Mouse (Mus musculus): ENCODE results near the gene Vmn1r1. TPM values are rescaled to one million over a fixed set of nuclear protein-coding genes. Genes with fewer than 3 reads are reported as not detected.

The Vmn1r1 gene
- polyA plus RNA-seq, 1 experiment from 2014 or later, result not detected

- Histone ChIP-seq H3K4me1 (peaks cover 11% of the 10 kb centered on the region), H3K27ac (no peak overlapping the region), H3K4me3 (no peak overlapping the region), H3K36me3 (no peaks in the 10 kb centered on the region), H3K27me3 (ENCODE audit: low read depth, poor library complexity, severe bottlenecking) (no peaks in the 10 kb centered on the region), H3K9me3 (replicated peaks) (no peaks in the 10 kb centered on the region)
- WGBS, result 87% methylated on average over 2 of the region's 2 CpGs
- DNase-seq (ENCODE audit: low spot score), result peak; percentile 33
Observed at GRCm38 (mm10) chr1:182149966-182150365, 14.3 kb downstream of the Vmn1r1 start.

GRCm38 (mm10) chr1:182148864-182149514, 15.3 kb downstream of the Vmn1r1 start:
- H3K27me3 ChIP-seq (ENCODE audit: low read depth, poor library complexity, severe bottlenecking), result no peaks in the 10 kb centered on the region

GRCm38 (mm10) chr1:182145546-182145945, 18.7 kb downstream of the Vmn1r1 start:
- no peaks in the 10 kb centered on the region for H3K9me3 ChIP-seq (replicated peaks)
- no peaks in the 10 kb centered on the region for H3K36me3 ChIP-seq
- no peak overlapping the region for H3K4me3 ChIP-seq
- H3K27me3 ChIP-seq (ENCODE audit: low read depth, poor library complexity, severe bottlenecking), result no peaks in the 10 kb centered on the region
- 14% methylated on average over 5 of the region's 5 CpGs for WGBS
- peaks cover 21% of the 10 kb centered on the region for H3K4me1 ChIP-seq
- peak; percentile 83 for DNase-seq (ENCODE audit: low spot score)
- peak overlapping the region; percentile 72 for H3K27ac ChIP-seq

More at GRCm38 (mm10) chr1:182148864-182149514, 15.3 kb downstream of the Vmn1r1 start:
- no peak overlapping the region for H3K27ac ChIP-seq
- H3K36me3 ChIP-seq, result no peaks in the 10 kb centered on the region
- 87% methylated on average over 7 of the region's 7 CpGs for WGBS
- H3K4me1 ChIP-seq, result peaks cover 13% of the 10 kb centered on the region
- peak; percentile 16 for DNase-seq (ENCODE audit: low spot score)
- H3K4me3 ChIP-seq, result no peak overlapping the region
- no peaks in the 10 kb centered on the region for H3K9me3 ChIP-seq (replicated peaks)

DNA sequence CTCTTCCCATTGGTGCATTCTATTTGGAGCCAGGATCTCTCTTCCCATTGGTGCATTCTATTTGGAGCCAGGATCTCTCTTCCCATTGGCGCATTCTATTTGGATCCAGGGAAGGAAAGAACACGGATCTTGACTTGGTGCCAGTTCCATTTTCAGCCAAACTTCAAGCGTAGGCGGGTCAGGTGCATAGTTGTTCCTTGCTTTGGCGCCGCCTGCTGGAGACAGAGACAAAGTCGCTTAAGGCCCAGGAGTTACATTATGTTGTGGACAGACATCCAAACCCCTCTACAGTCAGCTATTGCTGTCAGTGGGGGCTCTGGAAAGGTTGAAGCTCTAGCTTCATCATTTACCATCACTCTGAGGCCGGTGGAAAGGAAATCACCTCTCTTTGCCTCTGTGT, 21.0 kb downstream of the Vmn1r1 start:
- H3K4me1 ChIP-seq, result peaks cover 35% of the 10 kb centered on the region
- H3K9me3 ChIP-seq (replicated peaks), result no peaks in the 10 kb centered on the region
- H3K27me3 ChIP-seq (ENCODE audit: low read depth, poor library complexity, severe bottlenecking), result no peaks in the 10 kb centered on the region
- no peak for DNase-seq (ENCODE audit: low spot score)
- no peaks in the 10 kb centered on the region for H3K36me3 ChIP-seq
- no peak overlapping the region for H3K4me3 ChIP-seq
- WGBS, result 81% methylated on average over 8 of the region's 8 CpGs
- H3K27ac ChIP-seq, result no peak overlapping the region

GRCm38 (mm10) chr1:182142725-182143124, 21.6 kb downstream of the Vmn1r1 start:
- Histone ChIP-seq H3K9me3 (replicated peaks) (no peaks in the 10 kb centered on the region), H3K4me3 (no peak overlapping the region), H3K27ac (no peak overlapping the region), H3K27me3 (ENCODE audit: low read depth, poor library complexity, severe bottlenecking) (no peaks in the 10 kb centered on the region), H3K36me3 (no peaks in the 10 kb centered on the region), H3K4me1 (peaks cover 39% of the 10 kb centered on the region)
- DNase-seq (ENCODE audit: low spot score), result no peak
- whole genome bisulfite sequencing, result 96% methylated on average over 13 of the region's 13 CpGs

DNA sequence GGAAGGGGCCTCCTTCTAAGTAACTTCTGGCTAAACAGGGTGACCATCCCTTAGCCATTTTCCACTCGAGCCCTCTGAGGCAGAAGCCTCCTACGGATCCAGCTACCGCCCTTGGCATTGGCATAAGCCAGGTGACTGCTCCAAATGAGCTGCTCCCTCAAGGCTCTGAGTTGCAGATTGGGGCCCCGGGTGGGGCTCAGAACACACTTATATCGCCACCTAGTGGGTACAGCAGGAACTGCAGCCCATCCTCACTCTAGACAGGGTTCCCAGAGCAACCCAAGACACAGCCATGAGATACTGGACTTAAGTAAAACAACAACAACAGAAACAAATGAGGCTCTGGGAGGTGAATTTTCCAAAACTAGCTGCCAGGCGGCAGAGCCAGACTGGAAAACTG, 23.9 kb downstream of the Vmn1r1 start:
- 5% methylated on average over 6 of the region's 6 CpGs for WGBS
- 0 out of 2 replicates have a peak overlapping the region, but pooled peaks have one; percentile 14 for H3K4me3 ChIP-seq
- H3K27ac ChIP-seq, result 0 out of 2 replicates have a peak overlapping the region, but pooled peaks have one; percentile 15
- H3K4me1 ChIP-seq, result peaks cover 40% of the 10 kb centered on the region
- peak; percentile 90 for DNase-seq (ENCODE audit: low spot score)
- no peaks in the 10 kb centered on the region for H3K9me3 ChIP-seq (replicated peaks)
- no peaks in the 10 kb centered on the region for H3K36me3 ChIP-seq
- H3K27me3 ChIP-seq (ENCODE audit: low read depth, poor library complexity, severe bottlenecking), result no peaks in the 10 kb centered on the region; the same call in 1 of the 2 replicates

DNA sequence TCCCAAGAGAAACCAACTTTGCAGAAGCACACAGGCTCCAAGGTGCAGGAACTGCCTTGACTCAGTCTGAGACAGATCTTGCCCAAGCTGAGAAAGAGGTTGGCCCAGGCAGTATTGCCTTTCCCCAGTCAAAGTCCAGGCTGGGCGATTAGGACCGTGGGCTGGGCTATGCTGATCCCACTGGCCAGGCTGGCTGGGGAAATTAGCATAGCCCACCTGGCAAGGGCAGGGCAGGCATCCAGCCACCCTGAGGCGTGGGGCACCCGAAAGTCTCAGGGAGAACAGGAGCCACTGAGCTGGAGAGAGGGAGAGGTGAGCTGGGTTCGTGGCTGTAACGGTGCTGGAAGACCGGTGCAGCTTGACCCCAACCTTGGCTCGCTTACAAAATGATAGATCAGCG, 24.3 kb downstream of the Vmn1r1 start:
- Histone ChIP-seq H3K4me3 (0 out of 2 replicates have a peak overlapping the region, but pooled peaks have one; percentile 14), H3K9me3 (replicated peaks) (no peaks in the 10 kb centered on the region), H3K27me3 (ENCODE audit: low read depth, poor library complexity, severe bottlenecking) (no peaks in the 10 kb centered on the region; the same call in 1 of the 2 replicates), H3K27ac (no peak overlapping the region), H3K36me3 (no peaks in the 10 kb centered on the region), H3K4me1 (peaks cover 37% of the 10 kb centered on the region)
- no peak for DNase-seq (ENCODE audit: low spot score)
- WGBS, result 34% methylated on average over 9 of the region's 9 CpGs

DNA sequence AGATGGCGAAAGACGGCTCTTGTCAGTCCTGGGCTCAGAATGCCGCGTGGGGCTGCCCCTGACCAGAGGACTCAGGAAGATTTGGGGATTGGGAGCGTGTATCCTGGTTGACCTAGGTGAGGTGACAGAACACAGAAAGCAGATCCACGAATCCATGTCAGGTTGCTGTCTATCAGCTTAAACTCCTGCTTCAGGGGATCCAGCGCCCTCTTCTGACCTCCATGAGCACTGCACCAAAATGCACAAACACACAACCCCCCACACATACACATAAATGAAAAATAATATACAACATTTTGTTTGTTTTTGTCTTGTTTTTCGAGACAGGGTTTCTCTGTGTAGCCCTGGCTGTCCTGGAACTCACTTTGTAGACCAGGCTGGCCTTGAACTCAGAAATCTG, 26.1 kb downstream of the Vmn1r1 start:
- Histone ChIP-seq H3K27ac (no peak overlapping the region), H3K4me1 (peaks cover 36% of the 10 kb centered on the region), H3K36me3 (no peaks in the 10 kb centered on the region), H3K9me3 (replicated peaks) (no peaks in the 10 kb centered on the region), H3K4me3 (no peak overlapping the region), H3K27me3 (ENCODE audit: low read depth, poor library complexity, severe bottlenecking) (no peaks in the 10 kb centered on the region; the same call in 1 of the 2 replicates)
- 57% methylated on average over 8 of the region's 8 CpGs for WGBS
- no peak for DNase-seq (ENCODE audit: low spot score)

- Histone ChIP-seq H3K27me3 (ENCODE audit: low read depth, poor library complexity, severe bottlenecking) (no peaks in the 10 kb centered on the region; the same call in 1 of the 2 replicates), H3K36me3 (peaks cover 5% of the 10 kb centered on the region; the same call in 1 of the 2 replicates), H3K4me1 (peaks cover 36% of the 10 kb centered on the region), H3K9me3 (replicated peaks) (no peaks in the 10 kb centered on the region), H3K4me3 (peak overlapping the region; percentile 15; the same call in 1 of the 2 replicates), H3K27ac (peak overlapping the region; percentile 53; the same call in 1 of the 2 replicates)
- 46% methylated on average over 28 of the region's 28 CpGs for WGBS
- no peak for DNase-seq (ENCODE audit: low spot score)
Observed at GRCm38 (mm10) chr1:182137204-182138125, 26.8 kb downstream of the Vmn1r1 start.

GRCm38 (mm10) chr1:182130830-182131229, 33.5 kb downstream of the Vmn1r1 start:
- Histone ChIP-seq H3K4me1 (peaks cover 7% of the 10 kb centered on the region), H3K27me3 (ENCODE audit: low read depth, poor library complexity, severe bottlenecking) (no peaks in the 10 kb centered on the region; the same call in 1 of the 2 replicates), H3K27ac (no peak overlapping the region), H3K4me3 (no peak overlapping the region), H3K36me3 (peaks cover 62% of the 10 kb centered on the region), H3K9me3 (replicated peaks) (no peaks in the 10 kb centered on the region)
- DNase-seq (ENCODE audit: low spot score), result no peak
- 55% methylated on average over 2 of the region's 2 CpGs for WGBS

DNA sequence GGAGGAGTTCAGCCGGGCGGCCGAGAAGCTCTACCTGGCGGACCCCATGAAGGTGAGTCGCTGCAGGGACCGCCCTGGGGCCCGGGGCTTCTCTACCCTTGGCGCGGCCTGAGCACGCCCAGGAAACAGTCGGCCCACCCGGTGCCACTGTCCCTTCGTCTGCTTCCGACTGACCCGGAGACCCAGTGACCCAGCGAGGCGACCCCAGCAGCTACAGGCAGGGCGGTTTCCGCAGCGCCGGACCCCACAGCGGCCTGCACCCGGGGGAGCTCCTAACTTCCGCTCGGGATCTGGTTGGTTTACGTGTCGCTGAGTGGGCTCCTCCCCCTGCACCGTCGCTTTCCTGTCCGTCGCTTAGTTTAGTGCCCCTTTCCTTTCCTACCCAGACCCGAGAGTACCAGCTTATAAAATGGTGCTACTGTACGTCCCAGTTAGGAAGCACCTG, 39.3 kb downstream of the Vmn1r1 start:
- H3K27me3 ChIP-seq (ENCODE audit: low read depth, poor library complexity, severe bottlenecking), result no peaks in the 10 kb centered on the region
- peak overlapping the region; percentile 90 for H3K27ac ChIP-seq
- H3K4me1 ChIP-seq, result peaks cover 18% of the 10 kb centered on the region
- H3K9me3 ChIP-seq (replicated peaks), result no peaks in the 10 kb centered on the region
- H3K36me3 ChIP-seq, result peaks cover 38% of the 10 kb centered on the region
- DNase-seq (ENCODE audit: low spot score), result peak; percentile 88
- under 1% methylated on average over 33 of the region's 33 CpGs for WGBS
- H3K4me3 ChIP-seq, result peak overlapping the region; percentile 89

- DNase-seq (ENCODE audit: low spot score), result peak; percentile 98
- H3K4me3 ChIP-seq, result peak within 1 kb of the TSS; percentile 89
Observed at GRCm38 (mm10) chr1:182124506-182124905, 39.8 kb downstream of the Vmn1r1 start, which contains the start of gene Srp9. Gene Srp9 (plus strand): TSS chr1:182124737.

More at GRCm38 (mm10) chr1:182124506-182124905, 39.8 kb downstream of the Vmn1r1 start, which contains the start of gene Srp9:
- peaks cover 33% of the 10 kb centered on the region for H3K36me3 ChIP-seq
- peaks cover 18% of the 10 kb centered on the region for H3K4me1 ChIP-seq
- WGBS, result under 1% methylated on average over 37 of the region's 37 CpGs
- H3K27ac ChIP-seq, result peak within 1 kb of the TSS; percentile 90
- H3K9me3 ChIP-seq (replicated peaks), result no peaks in the 10 kb centered on the region
- H3K27me3 ChIP-seq (ENCODE audit: low read depth, poor library complexity, severe bottlenecking), result no peaks in the 10 kb centered on the region
